Mouse (Mus musculus): ENCODE measurements around the gene Cadm3. TPM values are rescaled to one million over a fixed set of nuclear protein-coding genes. Genes with fewer than 3 reads are reported as not detected.

Cadm3 gene
- total RNA-seq (2023) = under 1 TPM in 1 of 2 experiments, not detected in 1; 0.15 TPM

GRCm38 (mm10) chr1:173367356-173368046, at the start of gene Cadm3:
Cadm3 (minus strand) TSS chr1:173367695.

GRCm38 (mm10) chr1:173350372-173350957, 17.0 kb downstream of the Cadm3 start, which contains the start of gene Aim2:
Aim2 (plus strand) TSS chr1:173350879.

DNA sequence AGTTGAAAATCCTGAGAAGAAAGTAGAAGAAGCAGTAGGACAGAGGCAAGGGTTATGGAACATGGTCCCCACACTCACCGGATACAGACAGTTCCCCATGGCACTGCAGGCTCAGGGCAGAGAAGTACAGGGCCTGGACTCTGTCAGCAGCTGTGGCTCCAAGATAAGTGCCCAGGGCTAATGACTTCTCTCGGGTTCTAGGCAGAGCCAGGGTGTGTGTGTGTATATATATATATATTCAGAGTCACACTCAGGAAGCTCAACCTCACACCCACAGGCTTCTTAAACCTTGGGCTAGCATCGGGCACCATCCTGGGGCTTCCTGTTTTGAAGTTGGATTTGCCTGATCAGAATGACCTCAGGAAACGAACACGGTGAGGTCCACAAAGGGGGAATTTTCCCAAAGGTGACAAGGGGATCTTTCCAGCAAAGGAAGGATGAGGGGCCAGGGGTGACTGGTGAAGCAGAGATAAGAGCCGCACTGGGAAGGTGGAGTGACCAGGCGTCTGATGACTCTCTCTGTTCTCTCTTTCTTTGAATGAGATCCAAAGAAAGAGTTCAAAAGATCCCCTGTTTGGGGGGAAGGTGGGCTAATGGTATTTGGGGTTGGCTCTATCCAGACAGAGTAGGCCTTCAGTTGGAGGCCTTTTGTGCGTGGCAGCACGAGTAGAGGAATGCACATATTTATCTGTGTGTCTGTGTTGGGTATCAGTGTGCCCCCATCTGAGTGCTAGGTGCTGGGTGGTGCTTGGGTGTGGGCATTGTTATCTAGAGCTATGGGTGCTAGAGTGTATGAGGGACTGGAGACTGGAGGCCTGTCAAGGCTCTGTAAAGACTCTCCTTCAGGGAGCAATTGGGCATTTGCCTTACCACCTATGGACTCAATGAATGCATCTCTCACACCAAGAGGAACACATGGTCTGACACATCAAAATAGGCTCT, 33.9 kb downstream of the Cadm3 start, which contains the start of gene Ackr1:
TSS of gene Ackr1 (minus strand) at position 439 of the 942 bp plus-strand sequence.

Other genes with a start within 250 kb of the Cadm3 start
- not detected for gene Olfr1408, start 230.3 kb downstream of the Cadm3 start, total RNA-seq (2023)
- gene Olfr1406, start 177.1 kb downstream of the Cadm3 start, total RNA-seq (2023) = not detected
- gene Olfr218, start 169.9 kb downstream of the Cadm3 start, total RNA-seq (2023) = not detected
- not detected for gene Olfr1404, start 155.3 kb downstream of the Cadm3 start, total RNA-seq (2023)
- not detected for gene Fcer1a, start 140.5 kb downstream of the Cadm3 start, total RNA-seq (2023)
- gene Olfr418, start 101.7 kb downstream of the Cadm3 start, total RNA-seq (2023) = not detected
- gene Mptx2, start 89.9 kb downstream of the Cadm3 start, total RNA-seq (2023) = not detected
- gene Ackr1, start 33.9 kb downstream of the Cadm3 start, total RNA-seq (2023) = not detected
- gene Aim2, start 16.8 kb downstream of the Cadm3 start, total RNA-seq (2023) = 10 to 100 TPM; 49.3 to 72.0 TPM
- 100 to 1,000 TPM; 121 to 135 TPM for gene Ifi206, start 123.3 kb upstream of the Cadm3 start, total RNA-seq (2023)
- 10 to 100 TPM; 44.9 to 54.5 TPM for gene Ifi214, start 168.3 kb upstream of the Cadm3 start, total RNA-seq (2023)
- 100 to 1,000 TPM; 182 to 213 TPM for gene Ifi213, start 231.6 kb upstream of the Cadm3 start, total RNA-seq (2023)

Data from T-cell, adult 66 days (primary cell).